Mouse (Mus musculus): ENCODE measurements around the gene Plekhh2. TPM values are rescaled to one million over a fixed set of nuclear protein-coding genes. Genes with fewer than 3 reads are reported as not detected.

The Plekhh2 gene
- polyA plus RNA-seq, 1 experiment from 2014 or later: 12.7 TPM

- Histone ChIP-seq H3K27ac (ENCODE audit: low read depth) (peak overlapping the region; percentile 51; the same call in 1 of the 2 replicates), H3K36me3 (ENCODE audit: control insufficient read depth, insufficient read depth, low read length) (no peaks in the 10 kb centered on the region), H3K27me3 (replicated peaks; ENCODE audit: control insufficient read depth, insufficient read depth, low read length) (no peaks in the 10 kb centered on the region), H3K9ac (ENCODE audit: low read length) (no peak overlapping the region), H3K4me2 (ENCODE audit: low read length) (no peak overlapping the region), H3K4me1 (replicated peaks; ENCODE audit: control insufficient read depth, insufficient read depth, low read length) (no peaks in the 10 kb centered on the region; the same call in 1 of the 2 replicates), H3K9me3 (ENCODE audit: control insufficient read depth, low read length) (no peaks in the 10 kb centered on the region), H3K4me3 (ENCODE audit: low read depth, low read length) (no peak overlapping the region)
- ATAC-seq (replicated peaks; ENCODE audit: low FRiP score, low TSS enrichment, low read depth): peak; percentile 27; the same call in 1 of the 2 replicates
- DNase-seq (ENCODE audit: low spot score): no peak
- 46% methylated on average over 6 of the region's 6 CpGs for WGBS
Measured at GRCm38 (mm10) chr17:84483673-84484320, 27.9 kb upstream of the Plekhh2 start.

GRCm38 (mm10) chr17:84487415-84487814 lies 24.3 kb upstream of the Plekhh2 start:
- WGBS: 85% methylated on average over 2 of the region's 2 CpGs
- Histone ChIP-seq H3K4me2 (ENCODE audit: low read length) (no peak overlapping the region), H3K9me3 (ENCODE audit: control insufficient read depth, low read length) (no peaks in the 10 kb centered on the region), H3K27me3 (replicated peaks; ENCODE audit: control insufficient read depth, insufficient read depth, low read length) (no peaks in the 10 kb centered on the region), H3K36me3 (ENCODE audit: control insufficient read depth, insufficient read depth, low read length) (no peaks in the 10 kb centered on the region), H3K27ac (ENCODE audit: low read depth) (no peak overlapping the region), H3K4me1 (replicated peaks; ENCODE audit: control insufficient read depth, insufficient read depth, low read length) (no peaks in the 10 kb centered on the region; the same call in 1 of the 2 replicates), H3K9ac (ENCODE audit: low read length) (no peak overlapping the region), H3K4me3 (ENCODE audit: low read depth, low read length) (no peak overlapping the region)
- ATAC-seq (replicated peaks; ENCODE audit: low FRiP score, low TSS enrichment, low read depth) (no peak), DNase-seq (ENCODE audit: low spot score) (no peak)

GRCm38 (mm10) chr17:84492255-84492880 lies 19.3 kb upstream of the Plekhh2 start:
- Histone ChIP-seq H3K36me3 (ENCODE audit: control insufficient read depth, insufficient read depth, low read length) (no peaks in the 10 kb centered on the region), H3K27ac (ENCODE audit: low read depth) (no peak overlapping the region), H3K9me3 (ENCODE audit: control insufficient read depth, low read length) (no peaks in the 10 kb centered on the region), H3K4me3 (ENCODE audit: low read depth, low read length) (no peak overlapping the region), H3K4me2 (ENCODE audit: low read length) (no peak overlapping the region), H3K4me1 (replicated peaks; ENCODE audit: control insufficient read depth, insufficient read depth, low read length) (no peaks in the 10 kb centered on the region), H3K9ac (ENCODE audit: low read length) (no peak overlapping the region), H3K27me3 (replicated peaks; ENCODE audit: control insufficient read depth, insufficient read depth, low read length) (no peaks in the 10 kb centered on the region)
- ATAC-seq (replicated peaks; ENCODE audit: low FRiP score, low TSS enrichment, low read depth) (no peak), DNase-seq (ENCODE audit: low spot score) (no peak)
- 45% methylated on average over 5 of the region's 5 CpGs for WGBS

- WGBS: 87% methylated on average over 5 of the region's 5 CpGs
- DNase-seq (ENCODE audit: low spot score) (no peak), ATAC-seq (replicated peaks; ENCODE audit: low FRiP score, low TSS enrichment, low read depth) (no peak)
- no peaks in the 10 kb centered on the region for H3K36me3 ChIP-seq (ENCODE audit: control insufficient read depth, insufficient read depth, low read length)
- no peak overlapping the region for H3K4me2 ChIP-seq (ENCODE audit: low read length)
- H3K9ac ChIP-seq (ENCODE audit: low read length): no peak overlapping the region
- no peak overlapping the region for H3K27ac ChIP-seq (ENCODE audit: low read depth)
- H3K27me3 ChIP-seq (replicated peaks; ENCODE audit: control insufficient read depth, insufficient read depth, low read length): no peaks in the 10 kb centered on the region
- H3K4me1 ChIP-seq (replicated peaks; ENCODE audit: control insufficient read depth, insufficient read depth, low read length): no peaks in the 10 kb centered on the region; the same call in 1 of the 2 replicates
- no peak overlapping the region for H3K4me3 ChIP-seq (ENCODE audit: low read depth, low read length)
- no peaks in the 10 kb centered on the region for H3K9me3 ChIP-seq (ENCODE audit: control insufficient read depth, low read length)
Measured at GRCm38 (mm10) chr17:84497026-84497425, 14.7 kb upstream of the Plekhh2 start.

GRCm38 (mm10) chr17:84497559-84497958 lies 14.1 kb upstream of the Plekhh2 start:
- Histone ChIP-seq H3K4me3 (ENCODE audit: low read depth, low read length) (no peak overlapping the region), H3K9ac (ENCODE audit: low read length) (no peak overlapping the region), H3K27me3 (replicated peaks; ENCODE audit: control insufficient read depth, insufficient read depth, low read length) (no peaks in the 10 kb centered on the region), H3K36me3 (ENCODE audit: control insufficient read depth, insufficient read depth, low read length) (no peaks in the 10 kb centered on the region), H3K4me2 (ENCODE audit: low read length) (no peak overlapping the region), H3K9me3 (ENCODE audit: control insufficient read depth, low read length) (no peaks in the 10 kb centered on the region), H3K4me1 (replicated peaks; ENCODE audit: control insufficient read depth, insufficient read depth, low read length) (no peaks in the 10 kb centered on the region; the same call in 1 of the 2 replicates), H3K27ac (ENCODE audit: low read depth) (no peak overlapping the region)
- ATAC-seq (replicated peaks; ENCODE audit: low FRiP score, low TSS enrichment, low read depth) (no peak), DNase-seq (ENCODE audit: low spot score) (no peak)
- WGBS: 21% methylated on average over 2 of the region's 2 CpGs

GRCm38 (mm10) chr17:84497972-84498604 lies 13.6 kb upstream of the Plekhh2 start:
- no peaks in the 10 kb centered on the region for H3K36me3 ChIP-seq (ENCODE audit: control insufficient read depth, insufficient read depth, low read length)
- no peak for DNase-seq (ENCODE audit: low spot score)
- ATAC-seq (replicated peaks; ENCODE audit: low FRiP score, low TSS enrichment, low read depth): no peak
- no peaks in the 10 kb centered on the region; the same call in none of the 2 replicates for H3K4me1 ChIP-seq (replicated peaks; ENCODE audit: control insufficient read depth, insufficient read depth, low read length)
- no peaks in the 10 kb centered on the region for H3K27me3 ChIP-seq (replicated peaks; ENCODE audit: control insufficient read depth, insufficient read depth, low read length)
- H3K27ac ChIP-seq (ENCODE audit: low read depth): peak overlapping the region; percentile 83
- H3K4me2 ChIP-seq (ENCODE audit: low read length): no peak overlapping the region
- H3K9me3 ChIP-seq (ENCODE audit: control insufficient read depth, low read length): no peaks in the 10 kb centered on the region
- H3K9ac ChIP-seq (ENCODE audit: low read length): no peak overlapping the region
- 66% methylated on average over 3 of the region's 3 CpGs for WGBS
- no peak overlapping the region for H3K4me3 ChIP-seq (ENCODE audit: low read depth, low read length)

GRCm38 (mm10) chr17:84498639-84499038 lies 13.1 kb upstream of the Plekhh2 start:
- Histone ChIP-seq H3K9ac (ENCODE audit: low read length) (no peak overlapping the region), H3K4me2 (ENCODE audit: low read length) (no peak overlapping the region), H3K9me3 (ENCODE audit: control insufficient read depth, low read length) (no peaks in the 10 kb centered on the region), H3K27me3 (replicated peaks; ENCODE audit: control insufficient read depth, insufficient read depth, low read length) (no peaks in the 10 kb centered on the region), H3K27ac (ENCODE audit: low read depth) (peak overlapping the region; percentile 83), H3K36me3 (ENCODE audit: control insufficient read depth, insufficient read depth, low read length) (no peaks in the 10 kb centered on the region), H3K4me3 (ENCODE audit: low read depth, low read length) (no peak overlapping the region), H3K4me1 (replicated peaks; ENCODE audit: control insufficient read depth, insufficient read depth, low read length) (no peaks in the 10 kb centered on the region; the same call in none of the 2 replicates)
- DNase-seq (ENCODE audit: low spot score): no peak
- WGBS: 40% methylated on average over 5 of the region's 5 CpGs
- ATAC-seq (replicated peaks; ENCODE audit: low FRiP score, low TSS enrichment, low read depth): no peak

- Histone ChIP-seq H3K9me3 (ENCODE audit: control insufficient read depth, low read length) (no peaks in the 10 kb centered on the region), H3K4me3 (ENCODE audit: low read depth, low read length) (no peak overlapping the region), H3K4me1 (replicated peaks; ENCODE audit: control insufficient read depth, insufficient read depth, low read length) (no peaks in the 10 kb centered on the region; the same call in none of the 2 replicates), H3K27me3 (replicated peaks; ENCODE audit: control insufficient read depth, insufficient read depth, low read length) (no peaks in the 10 kb centered on the region), H3K27ac (ENCODE audit: low read depth) (no peak overlapping the region), H3K36me3 (ENCODE audit: control insufficient read depth, insufficient read depth, low read length) (no peaks in the 10 kb centered on the region), H3K4me2 (ENCODE audit: low read length) (no peak overlapping the region), H3K9ac (ENCODE audit: low read length) (no peak overlapping the region)
- ATAC-seq (replicated peaks; ENCODE audit: low FRiP score, low TSS enrichment, low read depth) (no peak), DNase-seq (ENCODE audit: low spot score) (no peak)
- WGBS: 71% methylated on average over 3 of the region's 3 CpGs
Measured at GRCm38 (mm10) chr17:84502341-84502740, 9.4 kb upstream of the Plekhh2 start.
